Mouse (Mus musculus) heart, postnatal 14 days (tissue): ENCODE results near the gene Pcca. TPM values are rescaled to one million over a fixed set of nuclear protein-coding genes. Genes with fewer than 3 reads are reported as not detected.

Experiments used
- DNase-seq, 2 experiments: peaks; one replicate each; pipeline ENCODE4 v3.0.0; 2021 to 2022
- intact Hi-C: fragments of 180-260 bp; cut with DNase I; formaldehyde crosslinking; loops from one replicate; pipeline ENCODE4 v1.15.1; 2025
- total RNA-seq, 2 experiments: library from RNA; stranded (reverse); gene quantifications; 2 replicates each; pipeline ENCODE4 v1.2.3; 2021

Gene Pcca
- total RNA-seq, 2 experiments from 2014 or later, result 58.6 to 63.4 TPM

- DNase-seq, result peak; percentile 69 to 82
- intact Hi-C loops, result loop anchor here (1.0 to 10.0 kb wide), 4 partner anchors 241 to 681 kb away; no protein-coding TSS in a partner anchor
Measured at GRCm38 (mm10) chr14:122876163-122876562, 342.0 kb downstream of the Pcca start.

- intact Hi-C loops, result loop anchor here (1.0 to 10.0 kb wide), 4 partner anchors 242 to 682 kb away; no protein-coding TSS in a partner anchor
- no peak for DNase-seq
Measured at GRCm38 (mm10) chr14:122876723-122877122, 342.6 kb downstream of the Pcca start.

- intact Hi-C loops, result loop anchor here (5.0 to 10.0 kb wide), 3 partner anchors 243 to 683 kb away; no protein-coding TSS in a partner anchor
- DNase-seq, result no peak
Measured at GRCm38 (mm10) chr14:122877787-122878186, 343.7 kb downstream of the Pcca start.

- intact Hi-C loops, result no loop called here
- DNase-seq, result no peak
Measured at GRCm38 (mm10) chr14:122880291-122880690, 346.2 kb downstream of the Pcca start.

- intact Hi-C loops, result no loop called here
- no peak for DNase-seq
Measured at GRCm38 (mm10) chr14:122881699-122882098, 347.6 kb downstream of the Pcca start.

GRCm38 (mm10) chr14:122882201-122882639 lies 348.1 kb downstream of the Pcca start:
- intact Hi-C loops, result no loop called here
- no peak for DNase-seq

GRCm38 (mm10) chr14:122882795-122883409 lies 348.8 kb downstream of the Pcca start:
- intact Hi-C loops, result no loop called here
- DNase-seq, result no peak

GRCm38 (mm10) chr14:122883410-122883806 lies 349.3 kb downstream of the Pcca start:
- intact Hi-C loops, result no loop called here
- no peak for DNase-seq

GRCm38 (mm10) chr14:122883821-122884584 lies 349.9 kb downstream of the Pcca start:
- DNase-seq, result no peak
- intact Hi-C loops, result no loop called here

- intact Hi-C loops, result no loop called here
- no peak for DNase-seq
Measured at GRCm38 (mm10) chr14:122885893-122886292, 351.8 kb downstream of the Pcca start.

GRCm38 (mm10) chr14:122887278-122887677 lies 353.2 kb downstream of the Pcca start:
- intact Hi-C loops, result no loop called here
- DNase-seq, result no peak

GRCm38 (mm10) chr14:122887702-122888479 lies 353.8 kb downstream of the Pcca start:
- intact Hi-C loops, result no loop called here
- DNase-seq, result no peak

GRCm38 (mm10) chr14:122888480-122888872 lies 354.4 kb downstream of the Pcca start:
- intact Hi-C loops, result no loop called here
- DNase-seq, result no peak

GRCm38 (mm10) chr14:122891470-122891968 lies 357.4 kb downstream of the Pcca start:
- intact Hi-C loops, result no loop called here
- no peak for DNase-seq

GRCm38 (mm10) chr14:122896106-122896505 lies 362.0 kb downstream of the Pcca start:
- DNase-seq, result no peak
- intact Hi-C loops, result no loop called here

- DNase-seq, result no peak
- intact Hi-C loops, result no loop called here
Measured at GRCm38 (mm10) chr14:122898550-122898949, 364.4 kb downstream of the Pcca start.

- no peak for DNase-seq
- intact Hi-C loops, result no loop called here
Measured at GRCm38 (mm10) chr14:122900679-122901078, 366.6 kb downstream of the Pcca start.

- DNase-seq, result no peak
- intact Hi-C loops, result no loop called here
Measured at GRCm38 (mm10) chr14:122901177-122901576, 367.1 kb downstream of the Pcca start.

- no peak for DNase-seq
- intact Hi-C loops, result no loop called here
Measured at GRCm38 (mm10) chr14:122901715-122902114, 367.6 kb downstream of the Pcca start.

- intact Hi-C loops, result no loop called here
- DNase-seq, result peak; percentile 33 to 37
Measured at GRCm38 (mm10) chr14:122902136-122902535, 368.0 kb downstream of the Pcca start.

GRCm38 (mm10) chr14:122902884-122903283 lies 368.8 kb downstream of the Pcca start:
- DNase-seq, result peak; percentile 76 to 85

More at GRCm38 (mm10) chr14:122902884-122903283, 368.8 kb downstream of the Pcca start:
- intact Hi-C loops, result no loop called here
